ENCODE assay signal across 8 mouse cellular contexts in the genomic region with DNA sequence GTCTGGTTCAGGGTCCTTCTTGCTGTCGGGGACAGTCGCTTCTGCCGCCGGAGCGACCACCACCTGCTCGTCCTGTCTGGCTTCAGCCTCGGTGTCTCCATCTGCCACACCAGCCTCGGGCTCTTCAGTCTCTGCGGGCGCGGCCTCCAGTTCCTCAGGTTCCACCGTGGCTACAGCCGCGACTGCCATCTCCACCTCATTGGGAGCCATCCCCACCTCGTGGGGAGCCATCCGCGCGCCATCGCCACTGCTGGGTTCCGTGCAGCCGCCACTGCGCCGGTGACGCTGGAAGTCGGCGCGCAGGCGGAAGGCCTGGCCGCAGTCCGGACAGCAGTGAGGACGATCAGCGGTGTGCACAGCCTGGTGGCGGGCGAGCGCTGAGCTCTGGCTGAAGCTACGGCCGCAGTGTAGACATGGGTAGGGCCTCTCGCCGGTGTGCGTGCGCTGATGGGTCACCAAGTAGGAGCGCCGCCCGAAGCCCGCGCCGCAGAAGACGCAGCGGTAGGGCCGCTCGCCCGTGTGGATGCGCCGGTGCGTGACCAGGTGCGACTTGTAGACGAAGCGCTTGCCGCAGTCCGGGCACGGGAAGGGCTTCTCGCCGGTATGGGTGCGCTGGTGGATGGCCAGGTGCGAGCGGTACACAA. TPM values are rescaled to one million over a fixed set of nuclear protein-coding genes. Genes with fewer than 3 reads are reported as not detected.
DNase-seq lines count a peak whose midpoint lies in the region; ATAC-seq and TF ChIP-seq lines count a peak whose summit lies in the region.

No protein-coding gene starts in this region.

- H3K4me3 ChIP-seq in lung, embryonic 14.5 days (ENCODE audit: low read depth, low read length) = peak overlapping the region; percentile 45
- H3K4me3 ChIP-seq in neural tube, embryonic 11.5 days (ENCODE audit: low read depth, low read length) = peak overlapping the region; percentile 36; the same call in 1 of the 2 replicates

- 0 out of 2 replicates have a peak, but pooled peaks have one; percentile 22 for ATAC-seq in lung, embryonic 14.5 days (ENCODE audit: insufficient read depth)
- peak; percentile 21; the same call in 1 of the 2 replicates for ATAC-seq in granulocyte monocyte progenitor cell, adult 5-6 weeks (replicated peaks; ENCODE audit: poor library complexity, severe bottlenecking)
- ATAC-seq in neural tube, embryonic 11.5 days (ENCODE audit: insufficient read depth, low FRiP score, low TSS enrichment) = no peak
- no peak for ATAC-seq in erythroblast, adult 5-6 weeks (replicated peaks; ENCODE audit: low FRiP score, poor library complexity, severe bottlenecking)

- peaks cover 75% of the 10 kb centered on the region for H3K27me3 ChIP-seq in lung, embryonic 14.5 days (ENCODE audit: insufficient read depth, low read length)
- peaks cover 62% of the 10 kb centered on the region for H3K27me3 ChIP-seq in neural tube, embryonic 11.5 days (ENCODE audit: control insufficient read depth, insufficient read depth, low read length)

- peak; percentile 17 for DNase-seq in lung, embryonic 14.5 days
- DNase-seq in lung, postnatal 10 days = no peak
- peak; percentile 50 for DNase-seq in cerebellum, adult 9-10 months
- DNase-seq in neural tube, embryonic 11.5 days (ENCODE audit: low spot score) = peak; percentile 51
- no peak for DNase-seq in left cerebral cortex, postnatal 36 days (ENCODE audit: low spot score in 2 of 2)
- no peak for DNase-seq in urinary bladder, adult 2 months (ENCODE audit: low spot score)

- H3K4me1 ChIP-seq in lung, embryonic 14.5 days (ENCODE audit: insufficient read depth) = no peaks in the 10 kb centered on the region
- peaks cover 11% of the 10 kb centered on the region; the same call in 1 of the 2 replicates for H3K4me1 ChIP-seq in neural tube, embryonic 11.5 days (ENCODE audit: control insufficient read depth, insufficient read depth, low read length)

- intact Hi-C loops in left cerebral cortex, postnatal 36 days (cut with DNase I) = loop anchor here (5.0 kb wide), 1 partner anchor 43 kb away; no protein-coding TSS in a partner anchor

- 13% methylated on average over 66 of the region's 66 CpGs for WGBS in lung, embryonic 14.5 days
- 3% methylated on average over 66 of the region's 66 CpGs for WGBS in neural tube, embryonic 11.5 days

- no peak overlapping the region for H3K27ac ChIP-seq in lung, embryonic 14.5 days (ENCODE audit: low read depth)
- H3K27ac ChIP-seq in neural tube, embryonic 11.5 days (ENCODE audit: low read depth, low read length) = no peak overlapping the region

- no peaks in the 10 kb centered on the region for H3K9me3 ChIP-seq in lung, embryonic 14.5 days (ENCODE audit: low read depth, low read length)
- H3K9me3 ChIP-seq in neural tube, embryonic 11.5 days (ENCODE audit: control insufficient read depth, low read length) = no peaks in the 10 kb centered on the region

- no peak overlapping the region for H3K9ac ChIP-seq in lung, embryonic 14.5 days
- H3K9ac ChIP-seq in neural tube, embryonic 11.5 days (ENCODE audit: low read length) = no peak overlapping the region

- TF ChIP-seq CTCF in lung, embryonic 14.5 days (IDR thresholded peaks at IDR 0.05; ENCODE audit: low read depth) = no peak

- 0 out of 2 replicates have a peak, but pooled peaks cover 16% of the 10 kb centered on the region for H3K36me3 ChIP-seq in lung, embryonic 14.5 days (ENCODE audit: insufficient read depth)
- H3K36me3 ChIP-seq in neural tube, embryonic 11.5 days (ENCODE audit: control insufficient read depth, insufficient read depth, low read length) = peaks cover 4% of the 10 kb centered on the region

- peak overlapping the region; percentile 78; the same call in 1 of the 2 replicates for H3K4me2 ChIP-seq in lung, embryonic 14.5 days
- no peak overlapping the region for H3K4me2 ChIP-seq in neural tube, embryonic 11.5 days (ENCODE audit: low read depth)

RNA-seq across cellular contexts. Expression of a gene that starts 15.2 kb away (rescaled TPM):
- 2.1 and 2.3 TPM in 2 replicates for polyA plus RNA-seq in lung, embryonic 14.5 days (2014; fragmentation: Nextera tagmentation; extraction: Ambion mirVana)
- 2.8 and 3.5 TPM in 2 replicates for total RNA-seq in granulocyte monocyte progenitor cell, adult 5-6 weeks (2014; fragmentation: Nextera tagmentation)
- 2.7 and 3.5 TPM in 2 replicates for total RNA-seq in granulocyte monocyte progenitor cell, adult 5-6 weeks (2017)
- polyA plus RNA-seq in neural tube, embryonic 11.5 days (2014; fragmentation: Nextera tagmentation; extraction: Ambion mirVana) = 4.1 and 4.8 TPM in 2 replicates
- total RNA-seq in left cerebral cortex, postnatal 36 days (2021) = 10 to 100 TPM; 21.3 to 26.9 TPM
- total RNA-seq in erythroblast, adult 5-6 weeks (2015; ENCODE audit: low replicate concordance) = not detected in 2 replicates
- total RNA-seq in erythroblast, adult 5-6 weeks (2017; ENCODE audit: low replicate concordance) = 0.28 and 0.51 TPM in 2 replicates
- polyA plus RNA-seq in urinary bladder, adult 2 months (2012; rRNA removed) = 3.2 and 5.9 TPM in 2 replicates

RNA-seq across cellular contexts. Expression of a gene that starts 19.6 kb away (rescaled TPM):
- polyA plus RNA-seq in lung, embryonic 14.5 days (2014; fragmentation: Nextera tagmentation; extraction: Ambion mirVana) = 16.9 and 17.2 TPM in 2 replicates
- total RNA-seq in granulocyte monocyte progenitor cell, adult 5-6 weeks (2014; fragmentation: Nextera tagmentation) = 7.6 and 8.6 TPM in 2 replicates
- 10.6 and 12.6 TPM in 2 replicates for total RNA-seq in granulocyte monocyte progenitor cell, adult 5-6 weeks (2017)
- 25.5 and 27.6 TPM in 2 replicates for polyA plus RNA-seq in neural tube, embryonic 11.5 days (2014; fragmentation: Nextera tagmentation; extraction: Ambion mirVana)
- 10 to 100 TPM; 28.0 to 34.5 TPM for total RNA-seq in left cerebral cortex, postnatal 36 days (2021)
- total RNA-seq in erythroblast, adult 5-6 weeks (2015; ENCODE audit: low replicate concordance) = 0.58 and 2.1 TPM in 2 replicates
- total RNA-seq in erythroblast, adult 5-6 weeks (2017; ENCODE audit: low replicate concordance) = 0.70 and 1.5 TPM in 2 replicates
- polyA plus RNA-seq in urinary bladder, adult 2 months (2012; rRNA removed) = 12.6 and 12.7 TPM in 2 replicates

RNA-seq across cellular contexts. Expression of a gene that starts 27.9 kb away (rescaled TPM):
- not detected in 2 replicates for polyA plus RNA-seq in lung, embryonic 14.5 days (2014; fragmentation: Nextera tagmentation; extraction: Ambion mirVana)
- not detected in 2 replicates for total RNA-seq in granulocyte monocyte progenitor cell, adult 5-6 weeks (2014; fragmentation: Nextera tagmentation)
- not detected in 2 replicates for total RNA-seq in granulocyte monocyte progenitor cell, adult 5-6 weeks (2017)
- polyA plus RNA-seq in neural tube, embryonic 11.5 days (2014; fragmentation: Nextera tagmentation; extraction: Ambion mirVana) = not detected in 2 replicates
- not detected for total RNA-seq in left cerebral cortex, postnatal 36 days (2021)
- total RNA-seq in erythroblast, adult 5-6 weeks (2015; ENCODE audit: low replicate concordance) = not detected in 2 replicates
- total RNA-seq in erythroblast, adult 5-6 weeks (2017; ENCODE audit: low replicate concordance) = not detected in 2 replicates
- polyA plus RNA-seq in urinary bladder, adult 2 months (2012; rRNA removed) = not detected in 2 replicates

RNA-seq across cellular contexts. Expression of a gene that starts 38.8 kb away (rescaled TPM):
- not detected in 2 replicates for polyA plus RNA-seq in lung, embryonic 14.5 days (2014; fragmentation: Nextera tagmentation; extraction: Ambion mirVana)
- total RNA-seq in granulocyte monocyte progenitor cell, adult 5-6 weeks (2014; fragmentation: Nextera tagmentation) = not detected in 2 replicates
- total RNA-seq in granulocyte monocyte progenitor cell, adult 5-6 weeks (2017) = not detected in 2 replicates
- polyA plus RNA-seq in neural tube, embryonic 11.5 days (2014; fragmentation: Nextera tagmentation; extraction: Ambion mirVana) = not detected in 2 replicates
- 1 to 10 TPM; 6.4 to 7.3 TPM for total RNA-seq in left cerebral cortex, postnatal 36 days (2021)
- total RNA-seq in erythroblast, adult 5-6 weeks (2015; ENCODE audit: low replicate concordance) = not detected in 2 replicates
- total RNA-seq in erythroblast, adult 5-6 weeks (2017; ENCODE audit: low replicate concordance) = not detected in 2 replicates
- 0.43 and 0.49 TPM in 2 replicates for polyA plus RNA-seq in urinary bladder, adult 2 months (2012; rRNA removed)

Comparison
In these comparisons a context has a peak if more than half of its experiments do, and no peak if none do; other contexts are left out.
1. DNase-seq: peak in lung, embryonic 14.5 days (single experiment), cerebellum, adult 9-10 months (single experiment) and neural tube, embryonic 11.5 days (single experiment); none in lung, postnatal 10 days (single experiment), left cerebral cortex, postnatal 36 days (0 of 2) and urinary bladder, adult 2 months (single experiment).
2. ATAC-seq: peak in lung, embryonic 14.5 days (single experiment) and granulocyte monocyte progenitor cell, adult 5-6 weeks (single experiment); none in neural tube, embryonic 11.5 days (single experiment) and erythroblast, adult 5-6 weeks (single experiment).
3. RNA of a gene that starts 15.2 kb away (total RNA-seq): 21.3 to 26.9 TPM in left cerebral cortex, postnatal 36 days; 2.7 to 3.5 TPM in granulocyte monocyte progenitor cell, adult 5-6 weeks and 0.28 to 0.51 TPM in erythroblast, adult 5-6 weeks; every median in the first group is over 4 times any median in the second.